Comparison of ENCODE assay signal across 8 mouse cellular contexts in genomic region chr6:50939440-50939839, GRCm38 (mm10).
DNase-seq lines count a peak whose midpoint lies in the region; ATAC-seq lines count a peak whose summit lies in the region.

No protein-coding gene starts in this region.

- peaks cover 31% of the 10 kb centered on the region for H3K4me1 ChIP-seq in hindbrain, embryonic 10.5 days (replicated peaks)
- no peaks in the 10 kb centered on the region for H3K4me1 ChIP-seq in hindbrain, embryonic 11.5 days (replicated peaks; ENCODE audit: control insufficient read depth, insufficient read depth, low read length)
- H3K4me1 ChIP-seq in limb, embryonic 10.5 days: peaks cover 37% of the 10 kb centered on the region

- no peaks in the 10 kb centered on the region for H3K36me3 ChIP-seq in hindbrain, embryonic 10.5 days
- no peaks in the 10 kb centered on the region for H3K36me3 ChIP-seq in hindbrain, embryonic 11.5 days (ENCODE audit: control insufficient read depth, insufficient read depth, low read length)
- H3K36me3 ChIP-seq in limb, embryonic 10.5 days: no peaks in the 10 kb centered on the region

- no peak overlapping the region for H3K9ac ChIP-seq in hindbrain, embryonic 11.5 days (ENCODE audit: low read depth, low read length)

- no peak for ATAC-seq in hindbrain, embryonic 11.5 days (ENCODE audit: low FRiP score)
- ATAC-seq in CD4-positive, CD25-positive, alpha-beta regulatory T cell, adult 4 months: no peak

- peak; percentile 43 for DNase-seq in hindbrain, embryonic 10.5 days (ENCODE audit: low spot score)
- no peak for DNase-seq in hindbrain, embryonic 11.5 days (ENCODE audit: low spot score)
- DNase-seq in A20 (ENCODE audit: low read depth, low spot score): peak; percentile 73
- peak; percentile 8 for DNase-seq in c-Kit-positive CD71-negative TER-119-negative erythroid progenitor cells, embryonic 14.5 days (ENCODE audit: low read depth)
- no peak for DNase-seq in limb, embryonic 10.5 days (ENCODE audit: low spot score)
- no peak for DNase-seq in frontal cortex, postnatal 25 days (ENCODE audit: low spot score in 2 of 2)
- DNase-seq in adrenal gland, postnatal 14 days: no peak

- H3K9me3 ChIP-seq in hindbrain, embryonic 10.5 days: no peaks in the 10 kb centered on the region
- H3K9me3 ChIP-seq in hindbrain, embryonic 11.5 days (ENCODE audit: control insufficient read depth, low read length): no peaks in the 10 kb centered on the region
- H3K9me3 ChIP-seq in limb, embryonic 10.5 days (replicated peaks): no peaks in the 10 kb centered on the region

- 60% methylated on average over 2 of the region's 2 CpGs for WGBS in hindbrain, embryonic 10.5 days
- 47% methylated on average over 2 of the region's 2 CpGs for WGBS in hindbrain, embryonic 11.5 days
- 60% methylated on average over 2 of the region's 2 CpGs for WGBS in limb, embryonic 10.5 days

- H3K27ac ChIP-seq in hindbrain, embryonic 10.5 days: peak overlapping the region; percentile 81
- H3K27ac ChIP-seq in hindbrain, embryonic 11.5 days (ENCODE audit: low read depth, low read length): no peak overlapping the region
- peak overlapping the region; percentile 63 for H3K27ac ChIP-seq in limb, embryonic 10.5 days

- H3K4me3 ChIP-seq in hindbrain, embryonic 10.5 days: no peak overlapping the region
- no peak overlapping the region for H3K4me3 ChIP-seq in hindbrain, embryonic 11.5 days (ENCODE audit: low read depth, low read length)
- no peak overlapping the region for H3K4me3 ChIP-seq in limb, embryonic 10.5 days

- no peaks in the 10 kb centered on the region for H3K27me3 ChIP-seq in hindbrain, embryonic 10.5 days (ENCODE audit: insufficient read depth, poor library complexity, severe bottlenecking)
- no peaks in the 10 kb centered on the region for H3K27me3 ChIP-seq in hindbrain, embryonic 11.5 days (ENCODE audit: control insufficient read depth, insufficient read depth, low read length)
- H3K27me3 ChIP-seq in limb, embryonic 10.5 days (ENCODE audit: low read depth, poor library complexity, severe bottlenecking): no peaks in the 10 kb centered on the region; the same call in 1 of the 2 replicates

- no peak overlapping the region for H3K4me2 ChIP-seq in hindbrain, embryonic 11.5 days (replicated peaks; ENCODE audit: low read depth, low read length)

Comparison
In these comparisons a context has a peak if more than half of its experiments do, and no peak if none do; other contexts are left out.
1. DNase-seq: peak in hindbrain, embryonic 10.5 days (single experiment), A20 (single experiment) and c-Kit-positive CD71-negative TER-119-negative erythroid progenitor cells, embryonic 14.5 days (single experiment); none in hindbrain, embryonic 11.5 days (single experiment), limb, embryonic 10.5 days (single experiment), frontal cortex, postnatal 25 days (0 of 2) and adrenal gland, postnatal 14 days (single experiment).